Mouse (Mus musculus) adrenal gland, postnatal 14 days (tissue): ENCODE measurements around the gene Mocs2. TPM values are rescaled to one million over a fixed set of nuclear protein-coding genes. Genes with fewer than 3 reads are reported as not detected.

Experiments used
- DNase-seq: peaks from one replicate; pipeline ENCODE4 v3.0.0; 2021; ENCODE audit warnings: mixed read lengths
- long read RNA-seq, 2 experiments: library from polyadenylated mRNA; stranded (forward); transcript quantifications; one replicate each; pipeline ENCODE4 v2.0.0; 2021
- total RNA-seq: library from RNA; stranded (reverse); gene quantifications from 2 replicates; pipeline ENCODE4 v1.2.3, GENCODE M21; 2021

Mocs2 gene
- 177 and 191 TPM in 2 replicates for total RNA-seq
- long read RNA-seq, experiment 1, transcript Mocs2-208 (6 exons, 1,855 nt) = minor isoform, 26 of 268 reads
- long read RNA-seq, experiment 1, transcript Mocs2-207 (7 exons, 1,193 nt) = major isoform, 181 of 268 reads
- long read RNA-seq, experiment 1, partial matches to known transcripts = 19 of 268 reads
- long read RNA-seq, experiment 1, other reads (novel, unspliced or antisense) = 37 of 268 reads
- long read RNA-seq, experiment 2, transcript Mocs2-207 (7 exons, 1,193 nt) = major isoform, 120 of 193 reads
- long read RNA-seq, experiment 2, transcript Mocs2-208 (6 exons, 1,855 nt) = minor isoform, 26 of 193 reads
- long read RNA-seq, experiment 2, partial matches to known transcripts = 18 of 193 reads
- long read RNA-seq, experiment 2, other reads (novel, unspliced or antisense) = 24 of 193 reads

- peak; percentile 98 for DNase-seq
These were observed at the start of gene Mocs2 for GRCm38 (mm10) chr13:114817751-114818360. Gene Mocs2, plus strand, starts transcription at chr13:114818236.

GRCm38 (mm10) chr13:114791511-114791910, 26.5 kb upstream of the Mocs2 start:
- DNase-seq = peak; percentile 32

GRCm38 (mm10) chr13:114793250-114794030, 24.6 kb upstream of the Mocs2 start:
- DNase-seq = peak; percentile 66

GRCm38 (mm10) chr13:114801857-114802256, 16.2 kb upstream of the Mocs2 start:
- DNase-seq = no peak

DNA sequence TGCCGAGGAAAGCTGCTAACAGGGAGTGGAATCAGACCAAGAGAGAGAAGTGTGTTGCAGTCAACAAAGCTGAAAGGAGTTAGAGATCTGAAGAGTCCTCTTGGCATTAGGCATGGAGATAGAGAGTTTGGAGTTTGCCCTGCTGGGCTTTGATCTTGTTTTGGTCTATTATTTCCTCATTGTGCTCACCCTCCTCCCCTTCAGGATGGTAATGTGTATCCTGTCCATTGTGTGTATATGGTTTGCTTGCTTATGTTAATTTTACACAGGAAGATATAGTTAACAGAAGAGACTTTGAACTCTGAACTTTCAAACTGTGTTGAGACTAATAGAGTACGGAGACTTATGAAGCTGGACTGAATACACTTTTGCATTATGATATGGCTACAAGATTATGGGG, 15.1 kb upstream of the Mocs2 start:
- no peak for DNase-seq

- DNase-seq = no peak
These were observed 8.3 kb upstream of the Mocs2 start for GRCm38 (mm10) chr13:114809624-114810210.

- peak; percentile 50 for DNase-seq
These were observed 477 bp downstream of the Mocs2 start for GRCm38 (mm10) chr13:114818513-114818912.

- DNase-seq = no peak
These were observed 4.8 kb downstream of the Mocs2 start for GRCm38 (mm10) chr13:114822871-114823270.

GRCm38 (mm10) chr13:114825377-114825855, 7.4 kb downstream of the Mocs2 start:
- DNase-seq = no peak

DNA sequence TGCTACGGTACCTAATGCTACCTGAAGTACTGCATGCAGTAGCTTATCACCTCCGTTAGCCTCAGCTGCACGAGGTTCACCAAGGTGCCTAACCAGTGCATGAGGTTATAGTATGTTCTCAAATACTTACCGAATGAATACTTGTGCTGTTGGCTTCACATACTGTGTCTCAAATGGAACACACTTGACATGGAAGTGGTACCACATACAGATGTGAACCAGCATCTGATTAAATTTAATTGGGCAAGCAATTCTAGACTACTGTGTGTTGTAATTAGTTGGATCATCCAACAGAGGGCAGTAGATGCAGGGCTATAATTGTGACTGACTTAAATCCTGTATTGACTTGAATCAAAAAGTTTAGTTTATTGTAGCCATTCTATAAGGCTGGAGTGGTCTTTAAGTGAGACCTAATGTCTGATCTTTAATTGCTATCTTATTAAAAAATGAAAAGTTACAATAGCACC, 13.4 kb downstream of the Mocs2 start:
- no peak for DNase-seq

DNA sequence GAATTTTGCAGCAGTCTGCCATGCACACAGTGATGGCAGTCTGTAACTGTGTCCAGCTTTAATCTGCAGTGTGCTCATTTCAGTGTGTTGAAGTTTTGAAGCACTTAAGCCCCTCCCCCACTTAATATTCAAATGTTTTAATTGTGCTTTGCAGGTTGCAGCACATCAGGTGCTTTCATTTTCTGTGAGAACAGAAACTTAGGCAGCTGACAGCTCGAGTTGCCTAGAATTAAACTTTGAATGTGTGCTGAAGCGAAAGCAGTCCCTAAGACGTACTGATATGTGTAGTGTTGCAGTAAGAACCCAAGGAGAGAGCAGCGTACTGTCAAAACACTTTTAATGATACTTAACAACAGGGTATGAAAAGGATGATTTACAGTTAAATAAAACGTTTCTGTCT, 14.7 kb downstream of the Mocs2 start:
- no peak for DNase-seq

DNA sequence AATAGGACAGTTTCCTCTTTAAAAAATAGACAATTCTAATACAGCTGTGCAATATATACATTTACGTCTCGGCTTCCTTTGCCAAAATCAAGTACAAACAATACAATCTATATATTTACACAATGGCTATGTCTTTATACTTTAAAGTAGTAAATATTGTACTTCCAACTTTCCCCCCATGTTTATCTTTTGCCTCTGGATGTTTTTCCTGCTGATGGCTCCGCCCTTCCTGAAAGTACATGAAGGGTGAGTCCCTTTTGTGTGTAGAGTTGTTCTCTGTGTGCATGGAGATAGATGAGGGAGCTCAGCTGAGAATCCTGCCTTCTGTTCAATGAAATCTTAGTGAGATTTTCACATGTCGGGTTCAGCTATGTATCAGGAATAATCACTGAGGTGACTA, 15.3 kb downstream of the Mocs2 start:
- DNase-seq = no peak

GRCm38 (mm10) chr13:114834580-114834979, 16.5 kb downstream of the Mocs2 start:
- no peak for DNase-seq

GRCm38 (mm10) chr13:114837061-114837460, 19.0 kb downstream of the Mocs2 start:
- DNase-seq = no peak

- peak; percentile 78 for DNase-seq
These were observed 20.5 kb downstream of the Mocs2 start for GRCm38 (mm10) chr13:114838535-114838990.

DNA sequence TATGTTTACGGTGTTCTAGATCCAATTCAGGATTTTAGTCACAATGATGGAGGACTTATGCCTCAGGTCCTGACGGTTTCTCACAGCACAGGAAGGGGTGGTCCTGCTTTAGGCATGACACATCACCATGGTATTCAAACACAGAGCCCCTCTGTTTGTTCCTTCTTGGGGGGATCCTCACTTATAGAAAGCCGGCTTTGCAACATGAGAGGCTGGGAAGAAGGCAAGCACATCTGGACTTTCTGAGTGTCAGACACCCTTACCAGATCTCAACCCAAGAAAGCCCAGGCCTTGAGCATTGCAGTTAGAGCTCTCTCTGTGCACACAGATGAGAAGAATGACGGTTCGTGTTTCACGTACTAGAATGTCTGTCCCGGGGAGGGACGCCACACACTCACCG, 21.1 kb downstream of the Mocs2 start:
- no peak for DNase-seq

GRCm38 (mm10) chr13:114840545-114840944, 22.5 kb downstream of the Mocs2 start:
- no peak for DNase-seq

GRCm38 (mm10) chr13:114843318-114843717, 25.3 kb downstream of the Mocs2 start:
- no peak for DNase-seq

GRCm38 (mm10) chr13:114845804-114846203, 27.8 kb downstream of the Mocs2 start:
- DNase-seq = no peak

DNA sequence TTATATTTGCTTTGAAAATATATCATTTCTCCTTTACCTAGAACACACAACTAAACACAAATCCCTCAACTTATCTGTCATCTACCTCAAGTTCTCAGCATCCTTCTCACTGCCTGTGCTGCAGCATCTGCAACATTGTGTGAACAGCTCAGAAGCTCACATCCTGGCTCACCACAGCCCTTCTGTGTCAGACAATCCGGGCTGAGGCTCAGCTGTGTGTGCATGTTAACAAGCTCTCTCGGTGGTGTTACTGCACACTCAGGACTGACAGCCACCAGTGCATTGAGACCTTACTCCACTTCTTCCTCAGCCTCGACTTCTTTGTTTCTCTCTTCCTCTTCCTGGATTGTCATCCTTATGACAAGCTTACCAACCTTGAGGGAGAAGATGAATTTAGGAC, 30.9 kb downstream of the Mocs2 start:
- no peak for DNase-seq

DNA sequence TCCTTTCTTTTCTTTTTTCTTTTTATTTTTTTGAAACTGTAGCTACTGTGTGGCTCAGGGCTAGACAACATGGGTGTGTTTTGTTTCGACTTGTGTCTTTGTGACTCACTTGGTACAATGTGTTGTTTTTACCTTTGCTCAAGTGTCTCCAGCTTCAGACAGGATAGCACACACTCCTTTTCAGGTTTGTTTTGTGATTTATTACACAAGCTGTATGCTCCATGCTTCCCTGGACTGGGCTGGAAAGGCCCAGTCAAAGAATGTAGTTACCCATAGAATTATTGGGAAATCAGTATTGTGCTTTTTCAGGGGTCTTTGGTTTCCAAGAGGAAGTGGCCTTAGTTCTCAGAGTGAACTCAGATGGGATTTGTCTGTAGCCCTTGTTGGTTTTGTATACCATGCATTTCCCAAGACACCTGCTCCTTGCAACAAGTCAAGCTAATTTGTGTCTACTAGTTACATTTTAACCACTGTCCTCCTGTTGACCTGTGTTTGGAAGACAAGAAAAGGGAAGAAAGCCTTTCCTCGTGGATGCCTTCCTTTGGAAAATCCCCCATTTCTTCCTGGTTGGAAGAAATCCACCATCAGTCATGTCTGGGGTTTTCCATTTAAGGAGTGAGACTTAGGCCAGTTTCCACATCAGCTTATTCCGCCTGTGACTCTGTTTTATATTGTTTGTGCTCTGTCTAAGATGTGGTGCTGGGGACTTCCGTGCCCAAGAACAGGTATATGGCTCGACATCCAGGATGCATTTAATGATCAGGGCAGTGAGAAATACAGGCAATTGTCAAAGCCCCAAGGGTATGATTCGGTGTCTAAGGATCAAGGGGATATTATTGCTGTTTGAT, 34.5 kb downstream of the Mocs2 start:
- no peak for DNase-seq
